Mouse (Mus musculus) brain, adult 2 months (tissue): Measurements from ENCODE around the gene Esyt3.

Experiments
- DNase-seq: peaks from one replicate; pipeline ENCODE4 v3.0.0; 2011; ENCODE audit warnings: low read depth, low spot score

Esyt3 gene

GRCm38 (mm10) chr9:99357921-99358692 is at the start of gene Esyt3:
Esyt3 (minus strand) TSS chr9:99358557.
- peak; percentile 58 for DNase-seq

GRCm38 (mm10) chr9:99401288-99401974 is 43.1 kb upstream of the Esyt3 start:
- DNase-seq, result peak; percentile 39

GRCm38 (mm10) chr9:99400781-99401180 is 42.4 kb upstream of the Esyt3 start:
- peak; percentile 44 for DNase-seq

- DNase-seq, result peak; percentile 61
Observed at GRCm38 (mm10) chr9:99397056-99397815, 38.9 kb upstream of the Esyt3 start.

- DNase-seq, result no peak
Observed at GRCm38 (mm10) chr9:99394366-99394765, 36.0 kb upstream of the Esyt3 start.

GRCm38 (mm10) chr9:99393146-99393545 is 34.8 kb upstream of the Esyt3 start:
- no peak for DNase-seq

GRCm38 (mm10) chr9:99391557-99391956 is 33.2 kb upstream of the Esyt3 start:
- DNase-seq, result peak; percentile 70

- no peak for DNase-seq
Observed at GRCm38 (mm10) chr9:99390716-99391115, 32.4 kb upstream of the Esyt3 start.

GRCm38 (mm10) chr9:99390201-99390600 is 31.8 kb upstream of the Esyt3 start:
- no peak for DNase-seq

- DNase-seq, result peak; percentile 66
Observed at GRCm38 (mm10) chr9:99389506-99389905, 31.1 kb upstream of the Esyt3 start.

- peak; percentile 24 for DNase-seq
Observed at GRCm38 (mm10) chr9:99388856-99389255, 30.5 kb upstream of the Esyt3 start.

GRCm38 (mm10) chr9:99388078-99388477 is 29.7 kb upstream of the Esyt3 start:
- DNase-seq, result no peak

- no peak for DNase-seq
Observed at GRCm38 (mm10) chr9:99382556-99382955, 24.2 kb upstream of the Esyt3 start.

- no peak for DNase-seq
Observed at GRCm38 (mm10) chr9:99379194-99379593, 20.8 kb upstream of the Esyt3 start.

GRCm38 (mm10) chr9:99376591-99377418 is 18.4 kb upstream of the Esyt3 start:
- DNase-seq, result peak; percentile 61

- DNase-seq, result no peak
Observed at GRCm38 (mm10) chr9:99368431-99368830, 10.1 kb upstream of the Esyt3 start.

GRCm38 (mm10) chr9:99365906-99366305 is 7.5 kb upstream of the Esyt3 start:
- no peak for DNase-seq

GRCm38 (mm10) chr9:99363076-99363475 is 4.7 kb upstream of the Esyt3 start:
- no peak for DNase-seq

GRCm38 (mm10) chr9:99361946-99362345 is 3.6 kb upstream of the Esyt3 start:
- DNase-seq, result no peak

- no peak for DNase-seq
Observed at GRCm38 (mm10) chr9:99359012-99359411, 655 bp upstream of the Esyt3 start.

- DNase-seq, result no peak
Observed at GRCm38 (mm10) chr9:99357561-99357920, 816 bp downstream of the Esyt3 start.
